Mouse (Mus musculus): ENCODE measurements around the gene Abr. TPM values are rescaled to one million over a fixed set of nuclear protein-coding genes. Genes with fewer than 3 reads are reported as not detected.

Gene Abr
- polyA plus RNA-seq, 1 experiment from 2014 or later, result 44.9 TPM

- peak overlapping the region; percentile 87 for H3K4me3 ChIP-seq (ENCODE audit: low read depth, low read length)
- H3K9ac ChIP-seq (ENCODE audit: low read length), result peak overlapping the region; percentile 90
- under 1% methylated on average over 33 of the region's 33 CpGs for WGBS
- peak; percentile 67 for DNase-seq (ENCODE audit: low spot score)
- H3K9me3 ChIP-seq (ENCODE audit: control insufficient read depth, low read length), result no peaks in the 10 kb centered on the region
- H3K4me1 ChIP-seq (ENCODE audit: control insufficient read depth, insufficient read depth, low read length), result peaks cover 9% of the 10 kb centered on the region
- H3K27me3 ChIP-seq (ENCODE audit: control insufficient read depth, insufficient read depth, low read length), result no peaks in the 10 kb centered on the region
- peak overlapping the region; percentile 80 for H3K4me2 ChIP-seq (ENCODE audit: low read depth)
- H3K27ac ChIP-seq (ENCODE audit: low read depth, low read length), result peak overlapping the region; percentile 94
- no peaks in the 10 kb centered on the region for H3K36me3 ChIP-seq (ENCODE audit: control insufficient read depth, insufficient read depth, low read length)
- ATAC-seq (ENCODE audit: insufficient read depth, low FRiP score, low TSS enrichment), result peak; percentile 72
These were observed 223.8 kb downstream of the Abr start for GRCm38 (mm10) chr11:76398312-76398797.

GRCm38 (mm10) chr11:76397650-76398311 lies 224.3 kb downstream of the Abr start:
- WGBS, result under 1% methylated on average over 26 of the region's 26 CpGs
- H3K9ac ChIP-seq (ENCODE audit: low read length), result peak overlapping the region; percentile 90
- H3K27me3 ChIP-seq (ENCODE audit: control insufficient read depth, insufficient read depth, low read length), result no peaks in the 10 kb centered on the region
- peak overlapping the region; percentile 80 for H3K4me2 ChIP-seq (ENCODE audit: low read depth)
- DNase-seq (ENCODE audit: low spot score) (peak; percentile 81), ATAC-seq (ENCODE audit: insufficient read depth, low FRiP score, low TSS enrichment) (peak; percentile 43)
- H3K4me1 ChIP-seq (ENCODE audit: control insufficient read depth, insufficient read depth, low read length), result peaks cover 9% of the 10 kb centered on the region
- H3K9me3 ChIP-seq (ENCODE audit: control insufficient read depth, low read length), result no peaks in the 10 kb centered on the region
- no peaks in the 10 kb centered on the region for H3K36me3 ChIP-seq (ENCODE audit: control insufficient read depth, insufficient read depth, low read length)
- peak overlapping the region; percentile 94 for H3K27ac ChIP-seq (ENCODE audit: low read depth, low read length)
- peak overlapping the region; percentile 87 for H3K4me3 ChIP-seq (ENCODE audit: low read depth, low read length)

GRCm38 (mm10) chr11:76392996-76393395 lies 229.1 kb downstream of the Abr start:
- H3K9me3 ChIP-seq (ENCODE audit: control insufficient read depth, low read length), result peaks cover 4% of the 10 kb centered on the region; the same call in 1 of the 2 replicates
- H3K36me3 ChIP-seq (ENCODE audit: control insufficient read depth, insufficient read depth, low read length), result peaks cover 4% of the 10 kb centered on the region; the same call in 1 of the 2 replicates
- ATAC-seq (ENCODE audit: insufficient read depth, low FRiP score, low TSS enrichment) (no peak), DNase-seq (ENCODE audit: low spot score) (no peak)
- H3K4me3 ChIP-seq (ENCODE audit: low read depth, low read length), result no peak overlapping the region
- no peak overlapping the region for H3K27ac ChIP-seq (ENCODE audit: low read depth, low read length)
- peaks cover 12% of the 10 kb centered on the region for H3K4me1 ChIP-seq (ENCODE audit: control insufficient read depth, insufficient read depth, low read length)
- no peak overlapping the region for H3K9ac ChIP-seq (ENCODE audit: low read length)
- no peak overlapping the region for H3K4me2 ChIP-seq (ENCODE audit: low read depth)
- WGBS, result 96% methylated on average over 11 of the region's 11 CpGs
- H3K27me3 ChIP-seq (ENCODE audit: control insufficient read depth, insufficient read depth, low read length), result no peaks in the 10 kb centered on the region

- WGBS, result 96% methylated on average over 7 of the region's 7 CpGs
- peaks cover 12% of the 10 kb centered on the region for H3K4me1 ChIP-seq (ENCODE audit: control insufficient read depth, insufficient read depth, low read length)
- ATAC-seq (ENCODE audit: insufficient read depth, low FRiP score, low TSS enrichment) (no peak), DNase-seq (ENCODE audit: low spot score) (no peak)
- no peaks in the 10 kb centered on the region for H3K27me3 ChIP-seq (ENCODE audit: control insufficient read depth, insufficient read depth, low read length)
- H3K9ac ChIP-seq (ENCODE audit: low read length), result no peak overlapping the region
- no peak overlapping the region for H3K4me2 ChIP-seq (ENCODE audit: low read depth)
- peaks cover 4% of the 10 kb centered on the region; the same call in 1 of the 2 replicates for H3K9me3 ChIP-seq (ENCODE audit: control insufficient read depth, low read length)
- no peak overlapping the region for H3K4me3 ChIP-seq (ENCODE audit: low read depth, low read length)
- peaks cover 4% of the 10 kb centered on the region; the same call in 1 of the 2 replicates for H3K36me3 ChIP-seq (ENCODE audit: control insufficient read depth, insufficient read depth, low read length)
- no peak overlapping the region for H3K27ac ChIP-seq (ENCODE audit: low read depth, low read length)
These were observed 229.6 kb downstream of the Abr start for GRCm38 (mm10) chr11:76392532-76392931.

- Histone ChIP-seq H3K4me1 (ENCODE audit: control insufficient read depth, insufficient read depth, low read length) (peaks cover 17% of the 10 kb centered on the region), H3K36me3 (ENCODE audit: control insufficient read depth, insufficient read depth, low read length) (peaks cover 4% of the 10 kb centered on the region; the same call in 1 of the 2 replicates), H3K27me3 (ENCODE audit: control insufficient read depth, insufficient read depth, low read length) (no peaks in the 10 kb centered on the region), H3K9ac (ENCODE audit: low read length) (no peak overlapping the region), H3K9me3 (ENCODE audit: control insufficient read depth, low read length) (peaks cover 4% of the 10 kb centered on the region; the same call in 1 of the 2 replicates), H3K4me3 (ENCODE audit: low read depth, low read length) (no peak overlapping the region), H3K4me2 (ENCODE audit: low read depth) (no peak overlapping the region), H3K27ac (ENCODE audit: low read depth, low read length) (no peak overlapping the region)
- 38% methylated on average over 7 of the region's 7 CpGs for WGBS
- ATAC-seq (ENCODE audit: insufficient read depth, low FRiP score, low TSS enrichment) (no peak), DNase-seq (ENCODE audit: low spot score) (no peak)
These were observed 233.4 kb downstream of the Abr start for GRCm38 (mm10) chr11:76388711-76389110.

GRCm38 (mm10) chr11:76387097-76387496 lies 235.0 kb downstream of the Abr start:
- peaks cover 4% of the 10 kb centered on the region; the same call in 1 of the 2 replicates for H3K9me3 ChIP-seq (ENCODE audit: control insufficient read depth, low read length)
- 96% methylated on average over 1 of the region's 1 CpGs for WGBS
- no peak overlapping the region for H3K4me2 ChIP-seq (ENCODE audit: low read depth)
- ATAC-seq (ENCODE audit: insufficient read depth, low FRiP score, low TSS enrichment) (no peak), DNase-seq (ENCODE audit: low spot score) (no peak)
- H3K27me3 ChIP-seq (ENCODE audit: control insufficient read depth, insufficient read depth, low read length), result no peaks in the 10 kb centered on the region
- H3K27ac ChIP-seq (ENCODE audit: low read depth, low read length), result no peak overlapping the region
- peaks cover 24% of the 10 kb centered on the region for H3K4me1 ChIP-seq (ENCODE audit: control insufficient read depth, insufficient read depth, low read length)
- peaks cover 4% of the 10 kb centered on the region; the same call in 1 of the 2 replicates for H3K36me3 ChIP-seq (ENCODE audit: control insufficient read depth, insufficient read depth, low read length)
- no peak overlapping the region for H3K4me3 ChIP-seq (ENCODE audit: low read depth, low read length)
- H3K9ac ChIP-seq (ENCODE audit: low read length), result no peak overlapping the region

- DNase-seq (ENCODE audit: low spot score), result peak; percentile 31
- peaks cover 29% of the 10 kb centered on the region for H3K4me1 ChIP-seq (ENCODE audit: control insufficient read depth, insufficient read depth, low read length)
- H3K4me3 ChIP-seq (ENCODE audit: low read depth, low read length), result no peak overlapping the region
- no peak overlapping the region for H3K9ac ChIP-seq (ENCODE audit: low read length)
- no peak overlapping the region for H3K4me2 ChIP-seq (ENCODE audit: low read depth)
- H3K36me3 ChIP-seq (ENCODE audit: control insufficient read depth, insufficient read depth, low read length), result no peaks in the 10 kb centered on the region
- ATAC-seq (ENCODE audit: insufficient read depth, low FRiP score, low TSS enrichment), result no peak
- H3K27me3 ChIP-seq (ENCODE audit: control insufficient read depth, insufficient read depth, low read length), result no peaks in the 10 kb centered on the region
- H3K27ac ChIP-seq (ENCODE audit: low read depth, low read length), result peak overlapping the region; percentile 47; the same call in 1 of the 2 replicates
- WGBS, result 23% methylated on average over 3 of the region's 3 CpGs
- H3K9me3 ChIP-seq (ENCODE audit: control insufficient read depth, low read length), result no peaks in the 10 kb centered on the region
These were observed 236.4 kb downstream of the Abr start for GRCm38 (mm10) chr11:76385746-76386145.

- H3K27me3 ChIP-seq (ENCODE audit: control insufficient read depth, insufficient read depth, low read length), result no peaks in the 10 kb centered on the region
- DNase-seq (ENCODE audit: low spot score) (no peak), ATAC-seq (ENCODE audit: insufficient read depth, low FRiP score, low TSS enrichment) (no peak)
- peak overlapping the region; percentile 47 for H3K27ac ChIP-seq (ENCODE audit: low read depth, low read length)
- no peaks in the 10 kb centered on the region for H3K36me3 ChIP-seq (ENCODE audit: control insufficient read depth, insufficient read depth, low read length)
- H3K4me2 ChIP-seq (ENCODE audit: low read depth), result no peak overlapping the region
- 66% methylated on average over 4 of the region's 4 CpGs for WGBS
- no peak overlapping the region for H3K9ac ChIP-seq (ENCODE audit: low read length)
- H3K9me3 ChIP-seq (ENCODE audit: control insufficient read depth, low read length), result no peaks in the 10 kb centered on the region
- H3K4me3 ChIP-seq (ENCODE audit: low read depth, low read length), result no peak overlapping the region
- H3K4me1 ChIP-seq (ENCODE audit: control insufficient read depth, insufficient read depth, low read length), result peaks cover 35% of the 10 kb centered on the region
These were observed 237.1 kb downstream of the Abr start for GRCm38 (mm10) chr11:76385017-76385416.

- Histone ChIP-seq H3K4me2 (ENCODE audit: low read depth) (no peak overlapping the region), H3K27me3 (ENCODE audit: control insufficient read depth, insufficient read depth, low read length) (no peaks in the 10 kb centered on the region), H3K36me3 (ENCODE audit: control insufficient read depth, insufficient read depth, low read length) (no peaks in the 10 kb centered on the region), H3K9me3 (ENCODE audit: control insufficient read depth, low read length) (no peaks in the 10 kb centered on the region), H3K4me1 (ENCODE audit: control insufficient read depth, insufficient read depth, low read length) (peaks cover 40% of the 10 kb centered on the region), H3K27ac (ENCODE audit: low read depth, low read length) (no peak overlapping the region), H3K9ac (ENCODE audit: low read length) (no peak overlapping the region), H3K4me3 (ENCODE audit: low read depth, low read length) (no peak overlapping the region)
- no peak for DNase-seq (ENCODE audit: low spot score)
- no peak for ATAC-seq (ENCODE audit: insufficient read depth, low FRiP score, low TSS enrichment)
- WGBS, result 93% methylated on average over 5 of the region's 5 CpGs
These were observed 237.8 kb downstream of the Abr start for GRCm38 (mm10) chr11:76384307-76384706.
